Mouse (Mus musculus) megakaryocyte progenitor cell, adult 5-6 weeks (primary cell): ENCODE measurements around the gene Rcc2. TPM values are rescaled to one million over a fixed set of nuclear protein-coding genes. Genes with fewer than 3 reads are reported as not detected.
A peak's percentile ranks its signal among the peaks of the same experiment; 100 is the strongest.

Experiments
- ATAC-seq: replicated peaks from 2 replicates; pipeline ENCODE4 v1.8.0; 2016; ENCODE audit warnings: mild to moderate bottlenecking, moderate TSS enrichment, inconsistent platforms; ENCODE audit not compliant: poor library complexity
- total RNA-seq, 2 experiments: library from RNA; stranded (forward) in 1 of 2; stranded (reverse) in 1 of 2; fragments of 157-497, 149-512 nt in 1 of 2; fragments of 200-1000 nt in 1 of 2; gene quantifications; 2 replicates each; pipeline versions ENCODE4 v1.2.3 to v1.2.4; 2015 to 2017

Gene Rcc2
- total RNA-seq, 2 experiments from 2014 or later, result 76.5 to 152 TPM

DNA sequence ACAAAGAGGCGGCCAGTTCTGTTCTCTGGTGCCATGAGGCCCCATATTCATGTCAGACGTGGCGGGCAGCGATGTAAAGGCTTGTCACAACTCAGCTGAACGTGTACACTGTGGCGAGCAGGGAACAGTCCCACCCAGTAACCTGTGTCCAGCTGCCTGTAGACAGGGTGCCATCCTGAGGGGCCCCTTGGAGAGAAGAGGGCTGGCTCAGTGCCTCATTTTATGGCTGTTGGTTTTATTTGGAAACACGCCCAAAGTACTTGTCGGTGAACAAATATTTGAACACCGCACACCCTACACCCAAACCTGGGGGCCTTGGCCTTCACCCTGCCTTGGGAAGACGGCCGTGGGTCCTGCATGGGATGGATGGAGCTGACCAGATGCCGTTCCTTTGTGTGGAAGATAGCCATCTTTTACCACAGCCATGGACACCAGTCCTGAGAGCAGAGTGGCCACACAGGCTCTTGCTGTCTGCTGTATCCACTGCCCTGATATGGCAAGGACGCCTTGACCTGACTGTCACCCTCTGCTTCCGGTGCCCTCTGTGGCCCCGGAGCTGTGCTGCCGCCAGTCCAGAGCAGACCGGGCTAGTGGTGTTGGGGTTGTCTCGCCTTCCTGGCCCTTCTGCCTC is 8.1 kb downstream of the Rcc2 start:
- no peak for ATAC-seq

DNA sequence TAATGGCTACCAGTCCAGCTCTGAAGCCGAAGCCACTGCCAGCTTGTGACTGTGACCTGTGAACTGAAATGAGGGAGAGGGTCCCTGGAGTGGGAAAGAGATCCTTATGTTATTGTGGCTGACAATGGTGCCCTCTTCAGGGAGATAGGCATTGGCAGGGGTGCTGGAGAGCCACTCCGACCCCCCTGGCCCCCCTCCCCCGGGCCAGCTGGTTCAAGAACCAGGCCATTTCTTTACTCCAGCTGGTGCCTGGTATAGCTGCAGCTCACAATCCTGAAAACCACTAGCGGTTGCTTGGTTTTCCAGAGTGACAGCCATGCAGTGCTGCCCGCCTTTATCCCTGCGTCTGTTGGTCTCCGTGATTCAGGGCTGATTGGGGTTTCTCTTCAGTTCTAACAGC is 8.8 kb downstream of the Rcc2 start:
- no peak for ATAC-seq

DNA sequence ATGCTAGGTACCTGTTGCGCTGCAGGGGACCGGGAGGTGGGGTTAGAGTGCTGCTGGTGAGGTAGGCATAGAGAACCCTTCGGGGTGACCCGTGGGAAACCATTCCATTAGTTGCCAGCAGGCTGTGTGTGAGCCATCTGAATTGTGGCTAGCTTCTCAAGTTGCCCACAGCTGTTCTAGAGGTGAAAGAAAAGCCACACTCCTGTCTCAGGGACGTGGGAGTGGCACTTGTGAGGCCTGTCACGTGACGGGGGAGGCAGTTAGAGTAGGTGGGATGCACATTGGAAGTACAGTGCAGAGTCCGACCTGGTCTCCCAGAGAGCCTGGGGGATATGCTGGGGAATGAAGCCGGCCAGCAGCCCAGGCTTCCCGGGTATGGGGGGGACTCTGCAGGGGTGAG is 9.3 kb downstream of the Rcc2 start:
- no peak for ATAC-seq

DNA sequence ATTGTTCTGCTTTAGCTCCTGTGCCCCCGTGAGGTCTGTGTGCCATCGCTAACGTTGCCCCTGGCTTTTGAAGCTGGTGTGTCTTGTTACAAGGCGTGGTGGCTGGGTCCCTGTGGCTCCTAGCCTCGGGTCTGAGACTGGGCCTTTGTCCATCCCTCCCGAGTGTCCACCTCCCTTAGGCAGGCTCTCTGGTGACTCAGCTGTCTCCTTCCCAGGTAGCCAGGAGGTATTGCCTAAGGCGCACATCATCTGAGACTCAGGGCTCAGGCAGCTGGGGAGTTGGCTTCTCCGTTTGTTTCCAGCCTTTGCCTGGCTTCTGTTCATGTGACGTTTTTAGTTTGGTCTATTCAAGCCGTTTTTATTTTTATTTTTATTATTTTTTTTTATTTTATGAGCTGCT is 10.4 kb downstream of the Rcc2 start:
- ATAC-seq, result no peak

DNA sequence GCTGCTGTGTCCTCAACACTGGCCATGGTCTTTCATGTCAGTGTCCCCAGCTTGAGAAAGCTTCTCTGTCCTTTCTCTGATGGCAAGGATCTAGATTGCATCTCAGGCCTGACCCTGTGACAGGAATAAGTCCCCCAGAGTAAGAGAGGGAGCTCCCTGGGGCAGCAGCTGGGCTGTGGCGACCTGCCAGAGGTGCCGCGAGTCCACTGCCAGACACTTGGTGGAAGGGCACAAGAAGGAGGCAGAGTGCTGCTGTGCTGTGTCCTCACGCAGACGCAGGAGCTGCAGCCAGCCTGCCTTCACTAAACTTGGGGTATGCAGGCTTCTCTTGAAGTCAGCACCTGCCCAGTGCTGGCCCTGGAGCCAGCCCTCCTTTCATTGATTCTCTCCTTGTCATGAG is 11.0 kb downstream of the Rcc2 start:
- no peak for ATAC-seq

DNA sequence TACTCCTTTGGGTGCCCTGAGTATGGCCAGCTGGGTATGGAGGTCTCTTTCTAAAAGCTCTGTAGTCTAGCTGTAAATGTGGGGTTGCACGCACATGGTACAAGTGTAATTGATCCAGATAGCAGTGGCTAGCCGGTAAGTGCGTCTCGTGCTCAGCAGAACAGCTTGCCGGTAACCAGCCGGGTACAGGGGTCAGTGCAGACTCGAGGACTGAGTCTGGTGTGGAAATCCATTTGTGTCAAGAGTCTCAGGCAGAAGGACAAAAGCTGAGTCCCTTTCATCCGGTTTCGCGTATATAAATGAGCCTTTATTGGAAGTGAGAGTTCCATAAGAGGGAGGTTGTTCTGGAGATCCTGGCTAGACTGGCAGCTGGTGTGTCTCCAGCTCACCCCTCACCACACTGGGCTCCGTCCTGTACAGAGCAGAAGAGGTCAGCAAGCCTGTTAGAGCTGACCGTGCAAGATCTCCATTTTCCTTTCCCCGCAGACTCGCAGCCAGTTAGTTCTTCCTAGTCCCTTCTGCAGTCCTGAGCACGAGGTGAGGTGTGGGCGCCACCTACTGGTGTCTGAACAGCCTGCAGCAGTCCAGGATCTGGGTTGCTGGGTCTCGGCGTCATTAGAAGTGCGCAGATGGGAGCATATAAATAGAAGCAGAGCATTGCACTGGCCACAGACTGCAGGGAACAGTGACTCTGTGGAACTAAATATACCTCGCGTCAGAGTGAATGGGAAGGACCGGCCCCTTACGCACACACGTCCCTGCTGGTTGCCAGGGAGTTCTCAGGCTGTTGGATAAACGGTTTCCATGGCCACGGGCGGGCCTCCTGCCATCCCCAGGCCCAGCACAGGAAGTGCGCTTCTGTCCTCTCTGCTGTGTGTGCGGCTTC is 13.4 kb downstream of the Rcc2 start:
- peak; percentile 88 for ATAC-seq

DNA sequence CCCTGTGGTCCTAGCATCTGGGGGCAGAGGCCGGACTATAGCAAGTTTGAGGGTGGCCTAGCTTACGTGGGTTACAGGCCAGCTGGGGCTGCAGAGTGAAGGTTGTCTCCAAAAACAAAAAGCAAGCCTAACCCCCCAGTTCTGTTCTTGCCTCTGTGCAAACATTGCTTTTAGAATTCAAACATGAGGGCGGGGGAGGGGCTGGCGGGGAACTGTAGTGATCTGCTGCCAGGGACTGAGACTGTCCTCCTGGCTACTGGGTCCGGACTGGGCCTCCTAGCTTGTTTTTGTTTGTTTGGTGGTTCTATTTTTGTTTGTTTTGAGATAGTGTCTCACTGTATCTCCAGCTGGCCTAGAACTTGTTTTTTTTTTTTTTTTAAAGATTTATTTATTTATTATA is 14.2 kb downstream of the Rcc2 start:
- no peak for ATAC-seq

DNA sequence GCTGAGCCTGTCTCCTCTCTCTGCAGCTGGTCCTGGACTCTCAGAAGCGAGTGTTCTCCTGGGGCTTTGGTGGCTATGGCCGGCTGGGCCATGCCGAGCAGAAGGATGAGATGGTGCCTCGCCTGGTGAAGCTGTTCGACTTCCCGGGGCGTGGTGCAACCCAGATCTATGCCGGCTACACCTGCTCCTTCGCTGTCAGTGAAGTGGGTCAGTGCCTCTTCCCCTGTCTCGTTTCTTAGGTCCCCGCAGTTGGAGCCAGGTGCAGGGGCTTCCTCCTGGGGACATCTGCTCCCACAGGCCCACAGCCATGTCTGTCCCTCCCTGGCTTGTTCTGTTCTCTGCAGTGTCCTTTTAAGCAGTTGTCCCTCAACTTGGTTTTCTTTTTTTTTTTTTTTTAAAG is 16.7 kb downstream of the Rcc2 start:
- no peak for ATAC-seq

DNA sequence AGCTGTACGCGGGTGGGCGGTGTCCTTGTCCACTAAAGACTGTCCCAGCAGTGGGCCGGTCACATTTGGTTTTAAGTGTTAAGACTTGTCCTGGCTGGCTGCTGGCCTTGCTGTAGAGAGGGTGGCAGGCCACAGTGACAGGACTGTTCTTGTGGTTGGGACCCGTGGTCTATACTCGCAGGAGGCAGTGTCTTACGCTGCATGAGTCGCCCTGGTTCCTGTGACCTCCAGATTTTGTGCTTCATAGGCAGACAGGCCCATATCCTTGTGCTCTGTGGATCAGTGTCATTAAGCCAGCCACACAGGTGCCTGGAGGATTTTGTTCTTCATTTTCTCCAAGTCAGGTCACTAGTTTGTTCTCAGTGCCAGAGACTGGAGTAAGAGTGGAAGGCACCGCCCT is 18.1 kb downstream of the Rcc2 start:
- ATAC-seq, result no peak

DNA sequence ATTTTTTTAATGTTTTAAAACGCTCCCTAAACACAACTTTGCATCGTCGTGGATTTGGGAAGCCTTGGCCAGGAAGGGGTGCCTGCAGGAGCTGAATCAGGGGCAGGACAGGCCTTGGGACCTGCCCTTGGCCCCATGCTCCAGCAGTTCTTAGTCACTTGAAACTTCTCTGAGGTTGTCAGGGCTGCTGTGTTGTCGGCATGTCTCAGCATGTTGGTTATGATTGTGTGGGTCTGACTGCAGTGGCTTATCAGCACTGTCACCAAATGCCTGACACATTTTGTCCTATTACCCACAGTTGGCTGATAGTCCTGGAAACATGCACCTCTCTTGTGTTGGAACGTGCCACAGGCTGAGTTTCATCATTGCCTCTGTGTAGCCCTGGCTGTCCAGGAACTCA is 19.8 kb downstream of the Rcc2 start:
- no peak for ATAC-seq

DNA sequence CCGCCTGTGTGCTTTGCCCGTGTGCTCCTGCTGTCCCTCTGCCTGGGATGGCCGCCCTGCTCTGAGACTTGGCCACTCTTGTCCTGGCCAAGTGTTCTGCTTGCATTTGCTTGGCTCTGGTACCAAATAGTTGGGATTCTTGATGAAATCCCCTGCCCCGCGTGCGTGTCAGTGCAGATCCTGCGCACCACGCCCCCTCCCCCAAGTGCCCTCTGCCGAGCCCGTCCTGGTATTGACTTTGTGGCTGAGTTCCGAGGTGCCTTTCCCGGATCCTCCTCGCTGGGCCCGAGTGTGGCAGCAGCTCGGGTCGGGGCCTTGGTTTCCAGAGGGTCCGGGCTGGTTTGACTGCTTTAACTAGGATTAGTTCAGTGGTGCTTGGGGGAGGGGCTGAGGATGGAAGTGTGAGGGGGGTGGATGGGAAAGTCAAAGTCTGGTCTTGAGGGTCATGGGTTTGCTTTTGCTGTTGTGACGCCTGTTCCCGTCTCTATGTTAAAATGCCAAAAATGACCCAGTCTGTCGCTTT is 21.7 kb downstream of the Rcc2 start:
- ATAC-seq, result no peak

DNA sequence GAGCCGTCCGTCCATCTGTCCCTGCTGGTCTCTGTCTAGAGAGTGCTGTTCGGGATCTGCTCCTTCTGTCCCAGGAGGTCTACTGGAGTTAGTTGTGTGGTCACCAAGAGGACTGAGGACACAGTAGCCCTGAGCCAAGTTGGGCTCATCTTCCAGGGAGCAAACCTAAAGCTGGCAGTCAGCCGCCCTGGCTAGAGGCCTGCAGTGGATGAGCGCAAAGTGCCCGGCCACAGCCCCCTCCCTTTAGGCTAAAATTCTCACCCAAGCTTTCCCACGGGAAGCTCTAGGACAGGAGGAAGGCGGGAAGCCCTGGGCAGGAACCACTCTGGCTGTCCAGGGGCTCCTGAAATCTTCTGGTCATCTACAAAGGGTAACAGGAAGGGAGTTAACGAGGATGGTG is 22.4 kb downstream of the Rcc2 start:
- no peak for ATAC-seq

DNA sequence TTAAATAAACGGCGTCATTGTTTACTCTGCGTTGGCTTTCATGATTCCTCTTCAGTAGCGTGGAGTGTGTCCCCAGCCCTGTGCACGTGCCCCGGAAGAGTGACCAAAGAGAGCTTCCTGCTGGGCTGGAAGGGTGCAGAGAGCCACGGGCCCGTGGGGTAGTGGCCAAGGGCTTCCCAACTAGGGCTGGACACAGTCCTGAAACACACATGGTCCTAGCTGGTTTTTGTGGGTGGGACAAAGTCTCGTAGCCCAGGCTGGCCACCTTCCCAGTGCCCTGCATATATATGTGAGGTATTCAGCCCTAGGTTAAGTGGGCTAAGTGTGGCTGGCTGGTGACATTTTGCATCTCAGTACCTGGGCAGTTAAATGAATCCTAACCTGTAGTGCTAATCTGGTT is 22.9 kb downstream of the Rcc2 start:
- no peak for ATAC-seq

DNA sequence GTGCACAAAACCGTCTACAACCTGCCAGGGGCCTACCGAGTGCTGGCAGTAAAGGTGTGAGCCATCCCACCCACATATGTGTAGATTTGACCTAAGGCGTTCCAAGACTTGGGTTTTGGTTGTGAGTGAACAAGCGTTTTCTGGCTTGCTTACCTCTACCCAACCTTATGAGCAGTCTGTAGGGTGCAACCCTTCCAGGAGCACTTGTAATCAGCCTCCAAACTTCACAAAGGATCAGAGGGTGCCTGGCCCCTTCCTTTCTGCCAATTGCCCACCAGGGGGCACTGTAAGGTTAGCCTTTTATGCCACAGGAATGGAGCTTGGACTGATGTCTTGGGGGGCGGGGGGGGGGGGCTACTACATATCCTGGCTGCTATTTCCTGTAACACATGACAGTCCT is 23.5 kb downstream of the Rcc2 start:
- ATAC-seq, result peak; percentile 70

DNA sequence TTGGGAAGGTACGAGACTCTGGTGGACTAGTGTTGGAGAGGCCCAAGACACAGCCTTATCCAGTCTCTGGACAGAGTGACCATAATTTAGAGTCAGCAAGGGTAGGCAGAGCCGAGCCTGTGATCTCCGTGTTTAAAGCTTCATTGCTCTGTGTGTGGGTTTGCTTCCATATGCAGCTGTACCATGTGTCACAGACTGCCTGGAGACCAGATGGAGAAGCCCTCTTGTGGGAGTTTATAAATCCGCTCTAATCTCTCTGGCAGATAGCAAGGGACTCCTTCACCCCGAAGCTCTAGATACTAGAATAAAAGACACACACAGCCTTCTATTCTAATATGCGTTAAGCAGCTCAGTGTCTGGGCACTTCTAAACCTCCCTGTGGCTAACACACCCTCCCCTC is 24.4 kb downstream of the Rcc2 start:
- ATAC-seq, result no peak

DNA sequence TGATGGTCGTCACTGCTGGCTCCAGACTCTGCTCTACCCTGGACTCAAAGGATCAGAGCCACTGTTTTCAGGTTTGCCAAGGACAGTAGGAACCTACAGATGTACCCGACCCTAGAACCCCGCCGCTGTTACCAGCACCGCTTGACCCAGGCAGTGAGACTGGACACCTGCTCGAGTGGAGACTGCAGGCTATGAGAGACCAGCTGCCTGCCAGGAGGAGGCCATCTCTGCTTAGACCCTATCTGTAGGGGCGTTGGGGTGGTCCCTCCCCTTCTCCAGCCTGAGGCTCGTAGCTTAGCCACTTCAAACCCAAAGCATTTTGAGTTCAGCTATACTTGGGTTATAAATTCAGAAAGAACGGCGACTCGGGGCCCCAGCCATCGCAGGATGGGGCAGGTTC is 26.6 kb downstream of the Rcc2 start:
- no peak for ATAC-seq

DNA sequence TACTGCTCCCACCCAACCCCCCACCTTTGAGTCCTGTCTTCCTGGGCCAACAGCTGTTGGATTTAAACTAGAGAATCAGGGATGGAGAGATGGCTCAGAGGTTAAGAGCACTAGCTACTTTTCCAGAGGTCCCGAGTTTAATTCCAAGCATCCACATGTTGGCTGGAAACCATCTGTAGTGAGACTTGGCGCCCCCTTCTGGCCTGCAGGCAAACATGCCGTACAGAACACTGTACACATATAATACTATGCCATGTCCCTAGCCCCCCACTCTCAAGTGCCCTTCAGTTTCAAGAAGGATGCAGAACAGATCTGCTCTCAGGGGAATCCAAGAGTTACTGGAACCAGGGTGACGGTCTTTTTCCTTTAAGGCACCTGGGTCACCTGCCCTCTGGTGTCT is 31.3 kb downstream of the Rcc2 start:
- 0 out of 2 replicates have a peak, but pooled peaks have one; percentile 45 for ATAC-seq

DNA sequence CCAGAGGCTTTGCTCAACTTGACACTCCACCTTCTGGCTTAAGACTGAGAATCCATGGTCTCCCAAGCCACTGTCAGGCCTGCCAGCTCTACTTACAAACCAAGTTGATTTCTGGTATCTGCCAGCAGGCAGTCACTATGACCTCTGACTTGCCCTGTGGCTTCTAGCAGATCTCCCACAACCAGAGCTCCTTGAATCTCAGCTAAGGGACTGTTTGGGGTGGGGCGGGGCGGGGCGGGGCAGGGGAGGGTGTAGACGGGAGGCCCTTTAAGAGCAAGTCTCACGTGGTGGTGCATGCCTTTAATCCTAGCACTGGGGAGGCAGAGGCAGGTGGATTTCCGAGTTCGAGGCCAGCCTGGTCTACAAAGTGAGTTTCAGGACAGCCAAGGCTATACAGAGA is 32.5 kb downstream of the Rcc2 start:
- no peak for ATAC-seq

DNA sequence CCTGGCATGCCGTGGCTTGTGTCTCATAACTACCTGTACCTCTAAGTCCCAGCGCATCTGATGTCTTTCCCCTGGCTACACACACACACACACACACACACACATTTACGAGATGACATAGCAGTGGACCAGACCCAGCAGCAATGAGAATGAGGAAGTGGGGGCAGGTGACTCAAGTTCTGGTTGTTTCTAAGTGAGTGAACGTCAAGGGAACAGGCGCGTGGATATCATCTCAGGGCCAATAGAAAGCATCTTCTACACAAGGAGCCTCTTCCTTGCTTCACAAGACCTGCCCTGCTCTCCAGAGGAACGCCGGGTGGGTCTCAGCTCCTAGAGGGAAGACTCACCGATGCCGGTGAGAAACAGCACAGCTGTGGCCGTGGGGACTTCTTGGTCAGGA is 40.3 kb downstream of the Rcc2 start:
- ATAC-seq, result peak; percentile 67

DNA sequence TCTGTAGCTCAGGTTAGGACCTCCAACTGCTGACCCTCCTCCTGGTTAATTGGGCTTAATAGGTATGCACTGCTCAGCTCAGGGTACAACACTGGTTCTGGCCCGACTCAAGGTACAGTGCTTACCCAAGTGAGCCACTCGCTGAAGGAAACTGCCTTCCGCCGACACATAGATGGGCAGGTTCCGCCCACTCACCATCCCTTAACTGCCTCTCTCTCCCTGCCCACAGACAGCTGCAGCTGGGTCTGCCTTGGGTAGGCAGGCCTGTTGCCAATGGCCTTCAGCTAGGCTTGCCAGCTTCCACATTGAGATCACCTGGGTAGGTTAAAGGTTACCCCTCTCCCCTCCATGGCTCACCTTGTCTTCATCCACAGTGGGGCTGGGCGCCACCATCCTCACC is 41.1 kb downstream of the Rcc2 start:
- no peak for ATAC-seq

DNA sequence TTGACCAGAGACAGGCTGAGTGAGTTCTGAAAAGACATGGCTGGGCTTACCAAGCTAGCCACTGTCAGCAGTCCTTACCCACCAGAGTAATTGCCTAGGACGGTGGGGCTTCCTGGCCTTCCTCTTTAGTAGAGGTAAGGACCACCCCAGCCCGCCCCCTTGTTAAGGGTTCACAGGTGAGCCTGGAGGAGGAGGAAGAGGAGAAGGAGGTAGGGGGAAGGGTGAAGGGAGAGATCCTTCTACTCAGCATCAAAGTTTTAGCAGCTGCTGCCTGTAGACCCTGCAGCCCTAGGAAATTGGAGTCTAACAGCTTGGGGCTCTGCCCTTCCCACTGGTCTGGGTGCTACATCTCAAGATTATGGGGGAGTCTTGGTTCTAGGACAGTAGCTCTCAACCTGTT is 42.2 kb downstream of the Rcc2 start, which contains the start of gene Padi6:
TSS of gene Padi6 (minus strand) at position 101 of the 400 bp plus-strand sequence.
- no peak for ATAC-seq

DNA sequence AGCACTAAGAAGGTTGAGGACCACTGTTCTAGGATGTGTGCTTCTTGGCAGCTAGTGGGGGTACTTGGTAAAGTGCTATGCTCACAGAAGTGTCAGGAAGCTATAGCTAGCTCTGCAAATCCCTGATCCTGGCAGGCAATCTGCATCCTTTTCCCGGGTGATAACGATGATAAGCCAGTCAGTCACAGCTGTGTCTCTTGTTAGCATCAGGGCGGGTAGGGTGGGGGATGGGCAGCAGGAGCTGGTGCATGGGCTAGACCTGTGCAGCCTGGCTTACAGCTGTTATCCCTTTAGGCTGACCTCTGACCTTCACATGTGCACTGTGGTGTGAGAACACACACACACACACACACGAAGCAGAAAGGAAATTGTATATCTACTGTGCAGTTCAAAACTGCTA is 42.7 kb downstream of the Rcc2 start:
- ATAC-seq, result no peak
